Mouse (Mus musculus): ENCODE measurements around the gene Mcf2l.
A peak's percentile ranks its signal among the peaks of the same experiment; 100 is the strongest.

The Mcf2l gene

DNA sequence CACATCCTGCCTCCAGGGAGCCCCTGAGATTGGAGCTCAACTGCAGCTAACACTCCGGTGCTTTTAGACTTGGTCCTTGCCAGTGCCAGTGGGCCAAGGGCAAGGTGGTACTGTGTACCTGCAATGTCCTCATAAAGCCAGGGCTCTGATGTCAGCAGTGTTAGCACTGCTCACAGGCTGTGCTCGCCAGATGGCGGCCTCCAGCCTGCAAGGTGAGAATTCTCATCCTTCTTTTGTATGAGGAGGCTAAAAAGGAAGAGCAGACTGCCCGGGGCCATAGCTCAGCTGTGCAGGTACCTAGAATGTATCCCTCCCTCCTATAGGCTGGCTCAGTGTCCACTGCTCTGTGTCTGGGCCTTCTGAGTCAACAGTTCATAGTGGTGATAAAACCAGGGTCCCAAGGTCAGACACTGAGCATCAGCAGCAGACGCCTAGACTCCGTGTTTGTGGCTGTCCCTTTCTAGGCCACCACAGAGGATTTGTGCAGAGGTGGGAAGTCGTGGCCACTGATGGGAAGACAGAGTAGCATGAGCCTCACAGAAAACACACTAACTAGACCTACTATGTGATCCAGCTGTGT lies 77.5 kb downstream of the Mcf2l start:
- no peak for DNase-seq (ENCODE audit: low spot score in 2 of 2)

DNA sequence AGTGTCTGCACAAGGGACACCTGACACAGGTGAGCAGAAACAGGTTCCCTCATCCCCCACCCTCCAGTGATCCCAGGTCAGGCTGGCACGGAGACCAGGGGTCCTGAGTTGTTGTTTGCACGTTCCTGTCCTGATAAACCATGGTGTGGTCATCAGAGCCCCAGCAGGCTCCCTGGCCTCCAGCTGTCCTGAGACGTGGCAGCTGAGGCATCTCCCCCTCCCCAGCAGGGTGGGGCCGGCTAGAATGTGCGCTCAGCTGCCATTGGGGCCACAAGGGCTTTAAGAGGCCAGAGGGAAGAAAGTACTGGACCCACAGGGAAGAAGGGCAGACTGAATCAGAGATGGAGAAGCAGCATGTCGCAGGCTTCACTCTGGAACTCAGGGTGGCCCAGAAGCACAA lies 79.1 kb downstream of the Mcf2l start:
- DNase-seq (ENCODE audit: low spot score in 2 of 2) = no peak

DNA sequence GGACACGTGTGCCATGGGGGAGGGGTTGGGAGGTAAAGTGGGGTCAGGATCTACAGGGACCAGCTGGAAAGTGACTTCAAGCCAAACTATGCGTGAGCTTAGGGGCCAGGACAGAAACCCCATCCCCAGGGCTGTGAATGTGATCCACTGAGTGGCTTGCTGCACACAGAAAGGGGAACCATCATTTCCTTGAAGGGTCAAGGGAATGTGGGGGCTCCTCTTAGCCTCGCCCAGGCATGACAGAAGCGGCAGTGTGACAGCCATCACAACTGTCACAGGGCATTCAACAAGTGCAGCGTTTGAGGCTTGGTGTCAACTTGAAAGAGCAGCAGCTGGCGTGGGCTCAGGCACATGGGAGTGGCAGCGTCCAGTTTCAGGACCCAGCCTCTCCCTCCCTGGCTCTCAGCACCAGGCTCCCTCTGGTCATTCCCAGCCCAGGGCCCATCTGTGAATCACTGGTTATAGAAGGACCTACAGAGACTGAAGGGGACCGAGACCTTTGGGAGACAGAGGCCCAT lies 81.8 kb downstream of the Mcf2l start:
- no peak for DNase-seq (ENCODE audit: low spot score in 2 of 2)

DNA sequence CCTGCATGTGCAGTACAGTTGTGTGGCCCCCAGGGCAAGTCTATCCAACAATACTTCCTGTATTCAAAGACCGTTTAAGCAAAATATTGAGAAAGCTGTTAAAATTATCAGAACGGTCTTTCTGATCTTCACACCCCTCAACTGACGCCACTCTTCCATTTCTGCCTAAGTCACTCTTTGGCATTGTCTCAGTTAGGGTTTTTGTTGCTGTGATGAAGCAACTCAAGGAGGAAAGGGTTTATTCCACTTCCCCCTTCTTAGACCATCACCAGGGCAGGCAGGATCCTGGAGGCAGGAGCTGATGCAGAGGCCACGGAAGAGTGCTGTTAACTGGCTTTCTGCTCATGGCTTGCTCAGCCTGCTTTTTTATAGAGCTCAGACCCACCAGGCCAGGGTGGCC lies 82.3 kb downstream of the Mcf2l start:
- DNase-seq (ENCODE audit: low spot score in 2 of 2) = no peak

DNA sequence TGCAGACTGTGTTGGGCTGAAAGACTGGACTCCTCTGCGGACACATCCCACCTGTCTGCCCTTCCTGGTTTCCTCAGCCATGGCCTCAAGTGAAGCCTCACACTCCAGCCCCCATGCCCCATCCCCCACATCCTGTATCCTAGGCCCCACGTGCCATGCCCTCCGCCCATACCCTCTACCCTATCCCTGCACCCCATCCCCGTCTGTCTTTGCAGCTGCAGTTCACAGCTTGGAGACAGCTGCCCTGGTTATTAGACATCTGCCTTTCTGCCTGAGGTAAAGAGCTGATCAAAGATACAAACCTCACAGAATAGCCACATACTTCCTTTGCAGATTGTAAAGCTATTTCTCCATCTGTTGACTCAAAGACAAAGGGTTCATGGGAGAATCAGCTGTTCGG lies 83.3 kb downstream of the Mcf2l start:
- DNase-seq (ENCODE audit: low spot score in 2 of 2) = no peak

DNA sequence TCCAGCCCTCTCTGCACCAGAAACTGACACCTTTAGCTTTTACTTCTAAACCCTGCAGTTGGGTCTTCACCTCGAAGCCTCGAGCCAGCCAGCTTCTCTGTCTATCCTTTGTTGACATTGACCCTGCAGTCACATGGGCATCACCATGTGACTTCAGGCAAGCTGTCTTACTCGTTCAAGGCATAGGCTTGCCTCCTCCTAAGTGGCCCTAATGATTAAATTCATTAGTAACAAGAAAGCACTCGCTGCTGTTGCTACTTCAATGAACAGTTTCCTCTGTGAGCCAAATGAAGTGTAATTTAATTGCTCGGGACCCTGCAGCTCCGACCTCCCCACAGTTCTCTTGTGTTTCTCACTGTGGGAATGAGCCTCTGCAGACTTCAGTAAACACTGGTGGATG lies 83.8 kb downstream of the Mcf2l start:
- no peak for DNase-seq (ENCODE audit: low spot score in 2 of 2)

DNA sequence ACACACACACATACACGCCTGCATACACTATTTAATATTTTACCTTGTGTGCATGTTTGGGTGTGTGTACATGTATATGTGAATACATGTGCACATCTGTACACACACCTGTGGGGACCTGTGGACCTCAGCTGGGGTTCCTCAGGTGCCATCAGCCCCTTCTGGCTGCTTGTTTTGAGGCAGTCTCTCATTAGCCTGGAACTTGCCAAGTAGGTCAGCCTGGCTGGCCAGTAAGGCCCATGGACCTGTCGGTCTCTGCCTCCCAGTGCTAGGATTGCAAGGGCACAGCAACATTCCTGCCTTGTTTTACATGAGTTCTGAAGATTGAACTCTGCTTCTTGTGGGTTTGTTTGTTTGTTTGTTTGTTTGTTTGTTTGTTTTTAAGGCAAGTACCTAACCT lies 87.0 kb downstream of the Mcf2l start:
- DNase-seq (ENCODE audit: low spot score in 2 of 2) = no peak

DNA sequence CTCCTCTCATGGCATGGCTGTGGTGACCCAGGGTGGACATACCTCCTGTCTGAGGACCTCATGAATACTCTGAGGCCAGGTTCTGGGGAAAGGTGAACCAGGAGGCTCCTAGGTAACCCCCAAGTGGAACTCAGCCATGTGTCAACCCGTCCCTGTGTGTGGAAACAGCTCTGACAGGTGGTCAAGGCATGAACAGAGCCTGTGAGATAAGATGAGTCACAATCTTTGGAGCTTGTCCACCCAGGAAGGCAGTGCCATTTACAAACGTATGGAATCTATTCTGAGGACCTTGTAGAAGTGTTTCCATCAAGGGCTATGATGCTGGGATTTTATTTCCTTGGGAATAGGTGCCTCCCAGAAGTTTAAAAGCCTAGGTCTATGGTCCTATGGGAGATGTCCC lies 87.6 kb downstream of the Mcf2l start:
- no peak for DNase-seq (ENCODE audit: low spot score in 2 of 2)

DNA sequence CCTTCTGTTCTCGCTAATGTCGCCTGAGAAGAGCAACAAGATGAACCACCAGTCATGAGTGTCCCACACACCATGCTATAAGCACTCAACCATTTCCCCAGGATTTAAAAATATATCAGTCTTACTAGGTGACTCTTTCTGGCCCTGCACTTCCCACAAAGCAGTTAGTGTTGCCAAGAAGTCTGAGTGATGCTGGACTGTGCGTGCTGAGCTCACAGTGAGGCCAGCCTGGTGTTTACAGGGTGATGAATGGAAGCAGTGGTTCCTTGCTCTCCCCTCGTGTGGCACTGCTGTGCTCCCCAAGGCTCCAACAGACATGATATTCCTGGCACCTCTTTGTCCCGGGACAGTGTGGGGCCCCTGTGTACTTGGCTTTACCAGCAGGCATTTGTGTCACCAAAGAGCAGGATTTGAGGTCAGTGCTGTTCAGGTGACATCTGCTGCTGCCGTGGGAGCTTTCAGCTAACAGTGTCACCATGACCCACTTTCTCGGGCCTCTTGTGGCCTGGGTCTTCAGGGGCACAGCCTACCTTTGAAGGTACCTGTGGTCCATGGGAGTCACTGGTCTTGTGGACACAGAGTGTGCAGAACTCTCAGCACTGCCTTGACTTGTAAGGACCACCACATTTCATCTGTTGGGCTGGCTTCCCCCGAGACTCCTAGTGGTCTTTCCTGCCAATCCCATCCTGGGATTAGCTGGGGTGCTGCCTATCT lies 88.4 kb downstream of the Mcf2l start:
- DNase-seq (ENCODE audit: low spot score in 2 of 2) = no peak

DNA sequence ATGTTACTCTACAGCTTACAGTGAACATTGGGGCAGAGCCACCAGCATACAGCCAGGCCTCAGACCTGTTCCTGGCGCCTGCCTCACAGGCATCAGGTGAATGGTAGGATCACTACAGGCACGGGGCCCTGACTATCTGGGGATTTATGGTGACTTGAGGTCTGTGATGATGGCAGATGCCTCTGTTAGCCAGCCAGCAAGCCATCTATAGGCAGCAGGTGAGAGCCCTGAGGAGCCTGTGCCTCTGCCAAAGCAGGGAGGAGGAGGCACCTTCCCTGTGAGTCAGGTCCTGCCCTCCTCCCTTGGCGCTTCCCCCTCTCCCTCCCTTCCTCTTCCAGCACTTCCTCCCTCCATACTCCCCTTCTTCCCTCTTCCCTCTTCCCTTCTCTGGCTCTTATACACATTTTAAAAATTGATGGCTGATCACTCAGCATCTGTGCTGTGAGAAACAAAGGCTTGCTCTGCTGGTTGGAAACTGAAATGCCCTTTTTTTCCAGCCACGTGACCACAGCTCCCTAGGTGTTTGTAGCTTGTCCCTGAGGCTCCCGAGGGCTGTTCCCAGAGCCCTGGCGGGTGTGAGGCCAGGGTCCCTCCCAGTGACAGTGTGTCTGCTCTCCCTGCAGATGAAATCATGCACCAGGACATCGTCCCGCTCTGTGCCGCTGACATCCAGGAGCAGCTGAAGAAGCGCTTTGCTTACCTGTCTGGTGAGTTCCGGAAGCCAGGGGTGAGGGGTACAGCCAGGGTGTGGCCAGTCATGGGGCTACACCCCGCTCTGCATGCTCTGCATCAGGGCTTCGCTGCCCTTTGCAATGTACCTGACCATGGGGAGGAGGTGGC lies 89.2 kb downstream of the Mcf2l start:
- DNase-seq (ENCODE audit: low spot score in 2 of 2) = no peak

DNA sequence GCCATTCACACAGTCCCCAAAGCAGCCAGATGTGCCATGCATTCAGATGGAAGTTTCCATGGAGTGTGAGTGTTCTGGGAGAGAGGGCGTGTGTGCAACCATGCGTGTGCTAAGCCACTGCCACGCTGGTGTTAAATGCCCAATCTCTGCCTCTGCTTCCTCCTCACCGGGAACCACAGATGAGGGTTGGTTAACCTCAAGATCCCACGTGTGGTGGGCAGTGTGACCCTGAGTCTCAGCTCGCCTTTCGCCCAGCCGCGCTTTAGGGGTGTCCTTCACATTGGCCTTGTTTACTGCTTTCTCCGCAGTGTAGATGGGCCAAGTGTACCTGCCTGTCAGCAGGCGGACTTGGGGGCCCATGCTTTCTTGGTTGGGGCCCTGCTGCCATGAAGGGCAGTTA lies 102.7 kb downstream of the Mcf2l start:
- DNase-seq (ENCODE audit: low spot score in 2 of 2) = no peak

DNA sequence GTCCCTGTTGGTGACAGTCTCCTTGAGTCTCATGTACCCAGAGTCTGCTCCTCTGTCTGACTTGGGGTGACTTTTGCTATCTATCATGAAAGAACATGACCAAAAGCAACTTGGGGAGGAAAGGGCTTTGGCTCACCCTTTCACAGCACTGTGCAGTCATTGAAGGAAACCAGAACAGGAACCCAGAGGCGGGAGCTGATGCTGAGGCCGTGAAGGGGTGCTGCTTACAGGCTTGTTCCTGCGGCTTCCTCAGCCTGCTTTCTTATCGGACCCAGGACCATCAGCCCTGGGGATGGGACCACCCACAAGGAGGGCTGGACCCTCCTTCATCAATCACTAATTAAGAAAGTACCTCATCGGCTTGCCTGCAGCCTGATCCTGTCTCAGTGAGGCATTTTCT lies 103.1 kb downstream of the Mcf2l start:
- no peak for DNase-seq (ENCODE audit: low spot score in 2 of 2)

DNA sequence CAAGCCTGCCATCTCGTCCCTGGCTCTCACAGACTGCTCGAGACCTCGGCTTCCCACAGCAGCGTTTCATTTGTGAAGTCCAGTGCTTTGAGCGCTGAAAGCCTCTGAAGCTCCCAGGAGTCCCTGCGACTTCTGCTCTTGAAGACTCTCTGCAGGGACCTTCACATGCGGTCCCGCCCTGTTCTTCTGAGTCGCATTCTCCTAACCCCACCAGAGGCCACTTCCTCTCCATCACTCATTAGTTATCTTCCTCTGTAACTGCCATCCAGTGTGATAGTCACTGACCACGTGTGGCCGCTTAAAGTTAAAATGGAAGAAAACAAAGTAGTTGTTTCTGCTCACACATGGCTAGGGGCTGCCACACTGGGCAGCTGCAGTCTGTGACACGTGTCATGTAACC lies 103.7 kb downstream of the Mcf2l start:
- DNase-seq (ENCODE audit: low spot score in 2 of 2) = no peak

DNA sequence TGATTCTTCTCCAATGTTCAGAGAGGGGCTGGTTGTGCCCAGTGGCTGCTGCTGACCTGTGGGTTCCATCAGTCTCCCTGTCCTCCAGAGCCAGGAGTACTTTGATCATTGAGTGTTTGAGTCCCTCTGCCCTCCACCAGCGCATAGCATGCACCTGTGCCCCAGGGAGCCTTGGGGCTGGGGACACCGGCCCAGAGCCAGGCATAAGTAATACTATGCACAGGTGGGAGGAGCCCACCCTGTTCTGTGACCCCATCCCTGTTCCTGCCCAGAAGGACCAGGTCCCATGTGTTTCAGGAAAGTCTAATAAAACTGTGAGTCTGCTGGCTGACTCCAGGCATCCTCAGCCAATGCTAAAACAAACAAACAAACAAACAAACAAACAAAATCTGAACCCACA lies 104.7 kb downstream of the Mcf2l start:
- no peak for DNase-seq (ENCODE audit: low spot score in 2 of 2)

DNA sequence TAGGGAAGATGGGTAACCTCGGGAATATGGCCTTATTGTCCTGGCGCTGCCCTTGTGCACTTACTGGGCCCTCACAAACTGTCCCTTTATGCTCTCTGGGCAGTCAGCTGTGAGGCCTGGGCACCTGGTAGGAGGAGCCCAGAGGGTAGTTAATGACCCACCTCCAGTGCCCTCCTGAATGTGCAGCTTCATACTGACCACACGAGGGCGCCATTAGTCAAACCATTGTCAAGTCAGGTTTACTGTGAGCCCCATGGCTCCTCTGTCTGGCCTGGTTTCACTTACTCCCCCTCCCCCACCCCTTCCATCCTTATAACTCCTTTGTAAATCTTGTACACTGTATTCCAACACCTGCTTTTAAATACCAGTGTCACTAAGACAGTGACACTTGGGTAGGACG lies 105.1 kb downstream of the Mcf2l start:
- no peak for DNase-seq (ENCODE audit: low spot score in 2 of 2)

DNA sequence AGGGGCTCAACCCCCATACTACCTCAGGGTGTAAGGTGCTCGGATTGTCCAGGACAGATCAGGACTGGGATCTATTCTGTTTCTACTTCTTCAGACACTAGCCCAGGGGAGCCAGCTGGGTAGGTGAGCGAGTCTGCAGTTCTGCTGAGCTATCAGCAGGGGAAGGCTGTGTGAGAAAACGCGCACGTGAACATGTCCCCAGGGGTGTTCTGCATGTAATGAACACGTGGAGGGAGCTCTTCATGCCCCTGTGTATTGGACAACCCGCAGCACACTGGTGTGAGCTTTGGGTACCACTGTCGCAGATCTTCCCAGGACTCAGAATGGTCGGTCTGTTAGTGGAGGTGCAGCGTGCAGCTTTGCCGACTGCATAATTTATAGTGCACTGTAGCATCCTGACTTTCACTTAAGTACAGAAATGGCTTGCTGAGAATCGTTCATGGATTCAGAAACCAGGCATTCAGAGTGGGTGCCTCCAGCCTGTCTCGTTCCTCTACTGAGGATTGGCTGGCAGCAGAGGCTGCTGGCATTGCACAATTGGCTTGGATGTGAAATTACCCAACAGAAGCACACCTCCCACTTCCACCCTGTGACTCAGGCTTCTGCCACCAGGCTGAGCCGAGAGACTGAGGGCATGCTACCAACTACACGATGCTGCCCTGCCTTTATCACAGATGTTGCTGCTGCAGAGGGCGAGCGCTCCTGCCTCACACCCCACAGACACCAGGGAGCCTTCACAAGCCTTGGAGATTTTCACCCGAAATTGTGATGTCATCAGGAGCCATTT lies 110.3 kb downstream of the Mcf2l start:
- DNase-seq (ENCODE audit: low spot score in 2 of 2) = peak; percentile 88 to 92

DNA sequence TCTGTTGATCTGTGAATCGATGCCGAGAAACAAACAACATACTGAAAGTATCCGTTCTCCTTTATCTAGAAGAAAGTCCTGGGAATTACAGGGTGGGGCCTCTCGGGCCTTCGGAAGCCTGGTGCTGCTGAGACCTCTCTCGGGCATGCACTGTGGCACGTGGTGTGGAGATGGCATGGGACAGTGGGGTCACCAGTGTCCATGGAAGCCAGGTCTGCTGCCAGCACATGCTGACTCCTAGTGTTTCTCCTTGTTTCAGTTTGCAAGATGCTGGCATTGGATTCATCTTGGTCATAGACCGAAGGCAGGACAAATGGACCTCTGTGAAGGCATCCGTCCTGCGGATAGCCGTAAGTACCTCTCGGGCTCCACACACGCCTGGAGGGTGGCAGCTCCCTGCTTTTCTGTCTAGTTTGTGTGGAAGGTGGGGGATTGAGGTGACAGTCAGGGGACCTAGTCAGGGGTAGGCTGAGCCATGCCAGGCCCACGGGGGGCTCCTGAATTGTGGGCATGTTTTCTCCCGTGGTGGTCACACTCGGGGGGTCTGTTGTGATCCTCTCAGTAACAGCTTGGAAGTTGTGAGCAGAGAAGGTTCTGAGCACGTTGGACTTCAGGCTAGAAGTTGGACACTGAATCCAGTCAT lies 111.1 kb downstream of the Mcf2l start:
- no peak for DNase-seq (ENCODE audit: low spot score in 2 of 2)

DNA sequence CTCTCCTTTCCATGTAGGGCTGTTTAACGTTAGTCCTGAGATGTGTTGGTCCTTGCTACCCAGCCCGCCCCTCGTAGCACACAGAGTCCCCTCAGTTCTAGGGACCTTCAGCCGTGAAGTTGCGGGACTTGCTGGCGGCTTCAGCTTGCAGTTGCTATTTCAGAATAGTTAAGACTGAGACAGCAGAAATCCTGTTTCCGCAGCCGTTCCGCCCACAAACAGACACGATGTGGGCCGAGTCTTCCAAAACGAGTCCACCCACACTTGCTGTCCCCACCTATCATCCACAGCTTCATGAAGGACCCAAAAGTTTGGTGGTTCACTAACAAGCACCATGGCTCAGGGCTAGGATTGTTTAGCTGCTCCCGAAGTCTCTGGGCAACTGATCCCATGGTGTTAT lies 111.7 kb downstream of the Mcf2l start:
- DNase-seq (ENCODE audit: low spot score in 2 of 2) = peak; percentile 77 to 83

DNA sequence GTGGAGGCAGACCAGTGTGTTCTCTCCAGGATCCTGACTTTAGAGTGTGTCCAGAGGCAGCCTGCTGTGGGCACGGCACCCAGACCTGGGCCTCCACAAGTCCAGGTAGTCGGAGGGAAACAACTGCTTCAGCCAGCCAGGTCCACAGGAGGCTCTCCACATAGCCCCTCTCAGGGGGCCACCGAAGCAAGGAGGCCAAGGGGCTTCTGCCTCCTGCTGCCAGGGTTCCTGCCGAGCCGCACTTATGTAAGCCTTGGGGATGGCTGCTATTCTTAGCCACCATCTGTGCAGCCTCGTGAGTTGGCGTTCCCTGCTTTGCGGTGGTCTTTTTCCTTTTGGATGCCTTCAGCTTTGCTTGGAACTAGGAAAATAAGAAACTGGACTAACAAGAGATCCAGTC lies 114.0 kb downstream of the Mcf2l start:
- DNase-seq (ENCODE audit: low spot score in 2 of 2) = peak; percentile 86 to 88

DNA sequence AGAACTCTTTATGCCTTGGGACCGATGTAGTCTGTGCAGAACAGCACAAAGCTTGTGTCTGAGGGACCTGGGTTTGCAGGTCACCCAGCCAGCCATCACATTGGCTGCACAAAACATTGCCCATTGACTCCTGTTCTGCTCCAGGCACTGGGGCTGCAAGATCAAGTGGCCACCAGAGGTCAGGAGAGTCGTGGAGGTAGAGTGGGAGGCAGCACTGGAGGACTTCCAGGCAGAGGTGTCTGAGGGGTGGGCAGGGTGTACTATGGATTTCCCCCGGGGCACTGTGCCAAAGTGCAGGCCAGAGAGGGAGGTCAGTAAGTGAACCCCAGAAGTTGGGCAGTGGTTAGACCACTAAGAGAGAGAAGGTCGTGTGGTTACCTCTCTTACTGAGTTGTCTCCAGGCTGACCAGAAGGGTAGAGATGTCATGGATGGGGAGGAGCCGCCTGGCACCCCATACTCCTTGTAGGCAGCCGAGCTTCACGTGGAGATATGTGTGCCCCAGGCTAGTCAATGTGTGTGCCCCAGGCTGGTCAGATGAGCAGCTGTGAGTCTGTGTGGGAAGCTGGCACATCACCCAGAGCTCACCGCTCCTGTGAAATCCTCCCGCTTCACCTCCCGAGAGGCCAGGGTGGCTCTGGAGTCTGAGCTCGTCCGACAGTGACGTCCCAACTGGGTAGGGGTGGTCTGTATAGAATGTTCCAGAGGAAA lies 115.3 kb downstream of the Mcf2l start:
- DNase-seq (ENCODE audit: low spot score in 2 of 2) = no peak

DNA sequence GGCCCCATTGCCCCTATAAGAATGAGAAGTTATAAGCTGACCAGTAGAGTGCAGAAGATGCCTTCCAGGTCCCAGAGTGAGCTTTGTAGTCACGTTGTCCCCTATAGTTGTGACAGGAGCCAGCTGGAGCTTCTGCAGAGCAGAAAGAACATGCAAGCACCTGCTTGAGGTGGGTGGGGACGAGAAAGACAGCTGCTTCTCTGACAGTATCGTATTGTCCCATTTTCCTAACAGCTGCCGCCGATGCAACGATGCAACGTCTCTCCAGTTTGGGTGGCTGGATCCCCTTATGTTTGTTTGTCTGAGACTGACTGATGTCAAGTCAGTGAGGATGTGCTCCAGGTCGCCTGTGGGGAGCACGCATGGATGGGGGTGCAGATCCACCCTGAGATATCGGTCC lies 117.8 kb downstream of the Mcf2l start:
- no peak for DNase-seq (ENCODE audit: low spot score in 2 of 2)
